Mouse (Mus musculus) embryonic facial prominence, embryonic 12.5 days (tissue): ENCODE results near the gene Olfr747. TPM values are rescaled to one million over a fixed set of nuclear protein-coding genes. Genes with fewer than 3 reads are reported as not detected.
"Not testable (repeated sequence)": the region's sequence is repeated elsewhere in the genome, so short reads cannot be mapped to it uniquely, and the experiment has no call there.

Experiments
- ATAC-seq: fragments of 200-750 bp; cut with Nextera tagmentation; 2 replicates; pipeline ENCODE4 v1.8.0; 2017; ENCODE audit not compliant: insufficient number of reproducible peaks, insufficient read depth, low FRiP score, low TSS enrichment
- H3K27ac ChIP-seq: fragments of 300-500 bp; sonication (generic); 2 replicates; pipeline ENCODE4 v1.5.1; 2016; ENCODE audit warnings: mild to moderate bottlenecking
- H3K27me3 ChIP-seq: fragments of 300-500 bp; sonication (generic); 2 replicates; pipeline ENCODE4 v1.6.1; 2016; ENCODE audit warnings: mild to moderate bottlenecking, moderate library complexity
- H3K36me3 ChIP-seq: fragments of 300-500 bp; sonication (generic); 2 replicates; pipeline ENCODE4 v1.6.1; 2016; ENCODE audit warnings: mild to moderate bottlenecking
- H3K4me1 ChIP-seq: fragments of 300-500 bp; sonication (generic); 2 replicates; pipeline ENCODE4 v1.6.1; 2016
- H3K4me2 ChIP-seq: fragments of 300-500 bp; sonication (generic); replicated peaks from 2 replicates; pipeline ENCODE4 v1.6.1; 2016; ENCODE audit warnings: mild to moderate bottlenecking, moderate library complexity
- H3K4me3 ChIP-seq: fragments of 300-500 bp; sonication (generic); 2 replicates; pipeline ENCODE4 v1.5.1; 2016; ENCODE audit warnings: mild to moderate bottlenecking
- H3K9ac ChIP-seq: fragments of 300-500 bp; sonication (generic); 2 replicates; pipeline ENCODE4 v1.6.1; 2016; ENCODE audit warnings: mild to moderate bottlenecking, moderate library complexity
- H3K9me3 ChIP-seq: fragments of 300-500 bp; sonication (generic); 2 replicates; pipeline ENCODE4 v1.6.1; 2016; ENCODE audit warnings: mild to moderate bottlenecking, moderate library complexity
- WGBS: fragments of 180-500 bp; shearing (Covaris S2); methylation state at CpG from one replicate; pipeline ENCODE4 v1.1.7; 2016; 5-methylcytosine and 5-hydroxymethylcytosine counted together
- polyA plus RNA-seq: library from polyadenylated mRNA; unstranded; fragments of >200 nt; fragmentation: Nextera tagmentation; extraction: Ambion mirVana; gene quantifications from 2 replicates; pipeline ENCODE4 v1.2.1, GENCODE M21; 2016

Gene Olfr747
- polyA plus RNA-seq = not detected in 2 replicates

- H3K4me3 ChIP-seq = no peak within 1 kb of the TSS
- ATAC-seq = no peak
Observed at GRCm38 (mm10) chr14:50693106-50693505, at the start of gene Olfr747. Gene Olfr747, minus strand, starts transcription at chr14:50693206.

GRCm38 (mm10) chr14:50741584-50741983 lies 48.6 kb upstream of the Olfr747 start:
- WGBS = 80% methylated on average over 2 of the region's 2 CpGs
- H3K9ac ChIP-seq = no peak overlapping the region
- H3K27ac ChIP-seq = no peak overlapping the region
- H3K27me3 ChIP-seq = no peaks in the 10 kb centered on the region
- no peaks in the 10 kb centered on the region for H3K36me3 ChIP-seq
- no peak overlapping the region for H3K4me2 ChIP-seq
- no peak overlapping the region for H3K4me3 ChIP-seq
- no peak for ATAC-seq
- no peaks in the 10 kb centered on the region for H3K9me3 ChIP-seq
- H3K4me1 ChIP-seq = no peaks in the 10 kb centered on the region

More at GRCm38 (mm10) chr14:50693106-50693505, at the start of gene Olfr747:
- Histone ChIP-seq H3K4me2 (no peak within 1 kb of the TSS), H3K36me3 (no peaks in the 10 kb centered on the region), H3K27ac (no peak within 1 kb of the TSS), H3K4me1 (no peaks in the 10 kb centered on the region), H3K9me3 (no peaks in the 10 kb centered on the region), H3K27me3 (no peaks in the 10 kb centered on the region), H3K9ac (no peak within 1 kb of the TSS)
- WGBS = 86% methylated on average over 3 of the region's 3 CpGs

- Histone ChIP-seq H3K4me3 (no peak overlapping the region), H3K9ac (no peak overlapping the region), H3K27me3 (no peaks in the 10 kb centered on the region), H3K4me2 (no peak overlapping the region), H3K4me1 (no peaks in the 10 kb centered on the region), H3K27ac (no peak overlapping the region), H3K9me3 (no peaks in the 10 kb centered on the region), H3K36me3 (no peaks in the 10 kb centered on the region)
- 64% methylated on average over 2 of the region's 2 CpGs for WGBS
- no peak for ATAC-seq
Observed at GRCm38 (mm10) chr14:50740334-50740733, 47.3 kb upstream of the Olfr747 start.

GRCm38 (mm10) chr14:50722371-50722770 lies 29.4 kb upstream of the Olfr747 start:
- not testable (repeated sequence) for H3K9me3 ChIP-seq, H3K4me2 ChIP-seq, H3K27ac ChIP-seq, H3K36me3 ChIP-seq, ATAC-seq, H3K9ac ChIP-seq, H3K4me3 ChIP-seq, H3K27me3 ChIP-seq, H3K4me1 ChIP-seq
- WGBS = 59% methylated on average over 4 of the region's 4 CpGs

- H3K4me1 ChIP-seq, ATAC-seq, H3K27ac ChIP-seq, H3K4me2 ChIP-seq, H3K4me3 ChIP-seq, H3K36me3 ChIP-seq, H3K9me3 ChIP-seq, H3K9ac ChIP-seq, H3K27me3 ChIP-seq: not testable (repeated sequence)
- 90% methylated on average over 15 of the region's 15 CpGs for WGBS
Observed at GRCm38 (mm10) chr14:50719875-50720274, 26.9 kb upstream of the Olfr747 start.

GRCm38 (mm10) chr14:50707073-50707472 lies 14.1 kb upstream of the Olfr747 start, which contains the start of gene Olfr748:
Gene Olfr748, plus strand, starts transcription at chr14:50707373.
- H3K9ac ChIP-seq = no peak within 1 kb of the TSS
- no peak for ATAC-seq
- 73% methylated on average over 1 of the region's 1 CpGs for WGBS

GRCm38 (mm10) chr14:50646783-50647182 lies 46.2 kb downstream of the Olfr747 start, which contains the start of gene Olfr746:
Gene Olfr746, plus strand, starts transcription at chr14:50647083.
- no peaks in the 10 kb centered on the region for H3K27me3 ChIP-seq
- no peak within 1 kb of the TSS for H3K4me2 ChIP-seq
- no peaks in the 10 kb centered on the region for H3K4me1 ChIP-seq
- H3K36me3 ChIP-seq = no peaks in the 10 kb centered on the region
- no peak for ATAC-seq
- H3K9ac ChIP-seq = no peak within 1 kb of the TSS
- no peak within 1 kb of the TSS for H3K27ac ChIP-seq
- H3K4me3 ChIP-seq = no peak within 1 kb of the TSS
- no peaks in the 10 kb centered on the region for H3K9me3 ChIP-seq

More at GRCm38 (mm10) chr14:50707073-50707472, 14.1 kb upstream of the Olfr747 start, which contains the start of gene Olfr748:
- Histone ChIP-seq H3K36me3 (no peaks in the 10 kb centered on the region), H3K4me1 (no peaks in the 10 kb centered on the region), H3K27ac (no peak within 1 kb of the TSS), H3K4me3 (no peak within 1 kb of the TSS), H3K27me3 (no peaks in the 10 kb centered on the region), H3K9me3 (no peaks in the 10 kb centered on the region), H3K4me2 (no peak within 1 kb of the TSS)

GRCm38 (mm10) chr14:50639088-50639487 lies 53.9 kb downstream of the Olfr747 start, which contains the start of gene Olfr745:
Gene Olfr745, plus strand, starts transcription at chr14:50639388.
- no peaks in the 10 kb centered on the region for H3K27me3 ChIP-seq
- H3K9me3 ChIP-seq = no peaks in the 10 kb centered on the region
- no peak within 1 kb of the TSS for H3K4me3 ChIP-seq
- no peaks in the 10 kb centered on the region for H3K36me3 ChIP-seq
- ATAC-seq = no peak
- H3K4me2 ChIP-seq = no peak within 1 kb of the TSS
- H3K27ac ChIP-seq = no peak within 1 kb of the TSS
- no peak within 1 kb of the TSS for H3K9ac ChIP-seq
- H3K4me1 ChIP-seq = no peaks in the 10 kb centered on the region
- WGBS = 84% methylated on average over 2 of the region's 2 CpGs

Other genes starting within 250 kb of the Olfr747 start
- not detected in 2 replicates for gene Olfr740, start 247.7 kb downstream of the Olfr747 start, polyA plus RNA-seq
- gene Olfr741, start 220.5 kb downstream of the Olfr747 start, polyA plus RNA-seq = not detected in 2 replicates
- not detected in 2 replicates for gene Olfr742, start 189.6 kb downstream of the Olfr747 start, polyA plus RNA-seq
- gene Olfr743, start 171.4 kb downstream of the Olfr747 start, polyA plus RNA-seq = not detected in 2 replicates
- gene Olfr744, start 78.3 kb downstream of the Olfr747 start, polyA plus RNA-seq = not detected in 2 replicates
- 0.08 and 0.19 TPM in 2 replicates for gene Olfr745, start 53.8 kb downstream of the Olfr747 start, polyA plus RNA-seq
- not detected in 2 replicates for gene Olfr746, start 46.1 kb downstream of the Olfr747 start, polyA plus RNA-seq
- not detected in 2 replicates for gene Olfr748, start 14.2 kb upstream of the Olfr747 start, polyA plus RNA-seq
- not detected in 2 replicates for gene Olfr749, start 51.9 kb upstream of the Olfr747 start, polyA plus RNA-seq
- 95.2 and 96.7 TPM in 2 replicates for gene Ttc5, start 92.3 kb upstream of the Olfr747 start, polyA plus RNA-seq
- not detected in 2 replicates for gene Ccnb1ip1, start 114.5 kb upstream of the Olfr747 start, polyA plus RNA-seq
- gene Parp2, start 114.6 kb upstream of the Olfr747 start, polyA plus RNA-seq = 63.8 and 67.6 TPM in 2 replicates
- gene Tep1, start 177.4 kb upstream of the Olfr747 start, polyA plus RNA-seq = 3.5 and 5.7 TPM in 2 replicates
- 0.22 and 0.46 TPM in 2 replicates for gene Klhl33, start 204.3 kb upstream of the Olfr747 start, polyA plus RNA-seq
- 162 and 166 TPM in 2 replicates for gene Osgep, start 231.7 kb upstream of the Olfr747 start, polyA plus RNA-seq
- 320 and 335 TPM in 2 replicates for gene Apex1, start 231.8 kb upstream of the Olfr747 start, polyA plus RNA-seq
- gene Pip4p1, start 237.7 kb upstream of the Olfr747 start, polyA plus RNA-seq = 54.5 and 57.6 TPM in 2 replicates
- 48.8 and 49.9 TPM in 2 replicates for gene Pnp, start 237.9 kb upstream of the Olfr747 start, polyA plus RNA-seq